Mouse (Mus musculus) mesoderm, embryonic 11.5 days (tissue): ENCODE results near the gene Dnajc21.
A peak's percentile ranks its signal among the peaks of the same experiment; 100 is the strongest.

Source experiments
- DNase-seq: peaks from one replicate; pipeline ENCODE4 v3.0.0-alpha.2; 2012; ENCODE audit warnings: low read depth, low spot score

Gene Dnajc21

GRCm38 (mm10) chr15:10439963-10440362 lies 30.4 kb downstream of the Dnajc21 start:
- DNase-seq: no peak

- DNase-seq: no peak
Measured at GRCm38 (mm10) chr15:10436893-10437292, 33.4 kb downstream of the Dnajc21 start.

DNA sequence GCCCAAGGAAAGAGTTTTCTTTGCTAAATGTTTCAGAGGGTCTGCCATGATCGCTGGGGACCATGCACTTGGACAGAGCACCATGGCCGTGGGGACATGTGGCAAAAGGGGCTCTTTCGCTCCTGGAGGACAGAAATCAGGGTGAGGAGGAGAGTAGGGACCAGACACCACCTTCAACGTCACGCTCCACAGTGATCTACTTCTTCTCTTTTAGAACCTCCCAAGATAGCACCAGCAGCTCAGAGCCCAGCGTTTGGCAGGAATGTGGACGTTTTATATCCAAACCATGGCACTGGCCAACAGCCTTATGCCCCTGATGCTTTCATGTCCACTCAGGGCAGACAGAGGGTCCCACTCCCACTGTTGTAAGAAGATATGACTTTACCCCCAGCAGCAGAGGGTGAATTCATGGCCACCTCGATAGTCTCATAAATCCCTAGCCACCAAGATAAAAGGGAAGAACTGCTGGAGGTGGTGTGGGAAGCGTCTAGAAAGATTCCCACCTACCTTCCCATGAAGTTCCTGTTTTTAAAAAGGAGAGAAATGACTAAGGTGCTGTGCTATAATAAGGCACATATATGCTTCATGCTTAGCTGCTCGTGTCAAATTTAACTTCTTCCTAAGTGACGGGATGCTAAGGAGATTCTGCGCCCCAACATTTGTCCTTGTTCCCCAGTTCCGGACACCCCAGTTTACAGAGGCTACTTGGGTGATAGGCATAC lies 43.6 kb downstream of the Dnajc21 start:
- DNase-seq: no peak

- DNase-seq: no peak
Measured at GRCm38 (mm10) chr15:10426124-10426523, 44.2 kb downstream of the Dnajc21 start.

- no peak for DNase-seq
Measured at GRCm38 (mm10) chr15:10421785-10422144, 48.6 kb downstream of the Dnajc21 start.

DNA sequence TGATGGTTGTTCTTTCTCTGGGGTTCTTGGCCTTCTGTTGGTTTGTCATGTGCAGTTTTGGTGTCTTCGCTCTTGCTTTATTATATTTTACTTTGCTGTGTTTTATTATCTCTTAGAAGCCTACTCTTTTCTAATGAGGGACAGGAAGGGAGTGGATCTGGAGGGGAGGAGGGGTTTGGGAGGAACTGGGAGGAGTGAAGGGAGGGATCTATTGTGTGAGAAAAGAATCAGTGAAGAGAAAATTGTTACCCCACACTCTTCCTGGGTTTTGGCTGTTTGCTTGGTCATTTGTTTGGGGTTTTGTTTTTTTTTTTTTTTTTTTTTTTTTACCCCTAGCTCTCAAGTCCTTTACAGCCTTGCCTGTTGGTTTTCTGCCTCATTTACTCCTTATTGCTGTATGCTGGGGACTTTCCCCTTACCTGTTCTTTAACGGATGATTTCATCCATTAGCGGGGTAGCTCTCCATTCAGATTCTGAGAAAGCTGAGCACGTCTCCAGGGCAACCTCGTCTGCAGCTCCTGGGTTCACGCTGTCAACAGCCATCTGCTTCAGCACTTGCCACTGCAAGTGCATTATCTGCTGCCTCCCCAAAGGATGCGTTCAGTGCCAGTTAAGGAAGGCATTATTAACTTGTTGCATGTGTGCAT lies 49.1 kb downstream of the Dnajc21 start:
- DNase-seq: peak; percentile 40

- no peak for DNase-seq
Measured at GRCm38 (mm10) chr15:10413656-10414055, 56.7 kb downstream of the Dnajc21 start.

GRCm38 (mm10) chr15:10410881-10411280 lies 59.4 kb downstream of the Dnajc21 start:
- no peak for DNase-seq

DNA sequence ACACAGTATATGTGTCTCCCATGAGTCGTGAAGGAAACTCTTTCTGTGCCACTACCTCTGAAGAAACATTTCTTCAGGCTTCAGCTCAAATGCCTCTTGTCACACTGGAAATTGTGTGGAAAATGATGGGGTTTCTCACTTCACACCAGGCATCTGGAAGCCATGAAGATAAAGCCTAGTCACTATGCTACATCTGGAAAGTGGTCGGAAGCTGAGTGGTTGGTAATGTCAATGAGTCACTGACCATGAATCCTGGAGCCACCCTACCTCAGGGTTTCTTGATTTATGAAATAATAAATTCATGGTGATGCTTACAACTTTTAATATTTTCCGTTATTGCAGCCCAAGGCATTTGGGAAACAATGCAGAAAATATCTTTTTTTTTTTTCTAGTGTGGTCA lies 60.5 kb downstream of the Dnajc21 start:
- DNase-seq: no peak

DNA sequence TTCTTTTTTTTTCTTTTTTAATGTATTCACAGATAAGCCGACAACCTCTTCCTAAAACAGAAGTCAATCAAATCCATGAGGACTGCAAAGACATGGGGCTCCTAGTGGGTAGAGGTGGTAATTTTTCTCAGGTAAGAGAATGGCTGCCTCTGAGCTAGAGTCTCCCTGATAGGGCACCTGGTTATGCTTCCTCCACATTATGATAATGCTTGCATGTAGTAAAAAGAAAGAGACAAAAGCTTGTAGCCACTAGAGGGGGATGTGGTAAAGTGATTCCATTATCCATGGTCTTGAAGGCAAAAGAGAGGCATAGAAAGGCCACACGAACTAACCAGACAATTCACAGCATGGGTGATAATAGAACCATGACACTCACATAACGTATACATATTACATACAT lies 69.9 kb downstream of the Dnajc21 start:
- DNase-seq: peak; percentile 35

- DNase-seq: no peak
Measured at GRCm38 (mm10) chr15:10399795-10400194, 70.5 kb downstream of the Dnajc21 start.
